Mouse (Mus musculus): ENCODE results near the gene Il18. TPM values are rescaled to one million over a fixed set of nuclear protein-coding genes. Genes with fewer than 3 reads are reported as not detected.

Il18 gene
- total and polyA plus RNA-seq, 3 experiments, result not detected

GRCm38 (mm10) chr9:50533328-50533727, 21.3 kb upstream of the Il18 start (continued):
- TF ChIP-seq MEF2A (IDR thresholded peaks at IDR 0.05; ENCODE audit: extremely low read depth, insufficient replicate concordance, low read depth, low read length, poor library complexity, severe bottlenecking), result no peak

- Histone ChIP-seq H3K36me3 (ENCODE audit: control insufficient read depth in 1 of 2, insufficient read depth in 2 of 2, low read length in 2 of 2) (peaks cover 0 to 10% of the 10 kb centered on the region in 2 experiments; a peak in 2 of 4 replicates), H3K9me3 (replicated peaks; ENCODE audit: insufficient read depth, low read length) (no peaks in the 10 kb centered on the region), H3K9ac (ENCODE audit: control insufficient read depth, low read depth, low read length, poor library complexity, severe bottlenecking) (peak overlapping the region; percentile 48), H3K27ac (ENCODE audit: control insufficient read depth, low read depth, low read length) (peak overlapping the region; percentile 86), H3K79me2 (ENCODE audit: control insufficient read depth, insufficient read depth, low read length, poor library complexity) (no peaks in the 10 kb centered on the region), H3K4me1 (ENCODE audit: control insufficient read depth in 1 of 2, insufficient read depth in 2 of 2, low read length in 2 of 2) (peaks cover 2 to 15% of the 10 kb centered on the region in 2 experiments; a peak in 3 of 4 replicates), H3K4me3 (ENCODE audit: control insufficient read depth in 1 of 2, insufficient read depth in 1 of 2, low read depth in 2 of 2, low read length in 2 of 2) (peak overlapping the region; percentile 49 to 52), H3K27me3 (ENCODE audit: control insufficient read depth in 1 of 2, insufficient read depth in 2 of 2, low read length in 2 of 2) (peaks cover 0 to 1% of the 10 kb centered on the region in 2 experiments; a peak in 1 of 4 replicates)
- DNase-seq (ENCODE audit: low read depth, low spot score), result no peak
- TF ChIP-seq GABPA (IDR thresholded peaks at IDR 0.05; ENCODE audit: low read depth, low read length), result no peak
- no peak for TF ChIP-seq UBTF (IDR thresholded peaks at IDR 0.05; ENCODE audit: borderline replicate concordance, insufficient read depth, low read depth, low read length)
- TF ChIP-seq KAT2A (conservative IDR thresholded peaks at IDR 0.05; ENCODE audit: low read depth, low read length), result no peak
- peak; percentile 79 for TF ChIP-seq HCFC1 (IDR thresholded peaks at IDR 0.05; ENCODE audit: low read depth, low read length)
- TF ChIP-seq SIN3A (IDR thresholded peaks at IDR 0.05; ENCODE audit: low read length), result peak; percentile 76; the same call in 1 of the 2 replicates
- TF ChIP-seq GATA1 (IDR thresholded peaks at IDR 0.05; ENCODE audit: low read depth, low read length), result no peak
- no peak for TF ChIP-seq CTCF (IDR thresholded peaks at IDR 0.05 in 2 of 3, conservative IDR thresholded peaks at IDR 0.05 in 1 of 3; ENCODE audit: control insufficient read depth in 1 of 3, insufficient read depth in 1 of 3, low read depth in 2 of 3, low read length in 3 of 3, poor library complexity in 1 of 3, severe bottlenecking in 1 of 3)
- peak; percentile 98 for TF ChIP-seq ZNF384 (IDR thresholded peaks at IDR 0.05; ENCODE audit: low read depth, low read length)
- no peak for TF ChIP-seq CHD1 (IDR thresholded peaks at IDR 0.05; ENCODE audit: low read depth, low read length)
- TF ChIP-seq CHD2 (IDR thresholded peaks at IDR 0.05; ENCODE audit: low read length), result no peak
- TF ChIP-seq MXI1 (IDR thresholded peaks at IDR 0.05; ENCODE audit: low read depth, low read length), result peak; percentile 52
These were observed 20.8 kb upstream of the Il18 start for GRCm38 (mm10) chr9:50533791-50534190.

- peaks cover 0 to 8% of the 10 kb centered on the region in 2 experiments; a peak in 2 of 4 replicates for H3K36me3 ChIP-seq (ENCODE audit: control insufficient read depth in 1 of 2, insufficient read depth in 2 of 2, low read length in 2 of 2)
- H3K27me3 ChIP-seq (ENCODE audit: control insufficient read depth in 1 of 2, insufficient read depth in 2 of 2, low read length in 2 of 2), result peaks cover 0 to 1% of the 10 kb centered on the region in 2 experiments; a peak in 1 of 4 replicates
- TF ChIP-seq ZNF384 (IDR thresholded peaks at IDR 0.05; ENCODE audit: low read depth, low read length) (no peak), KAT2A (conservative IDR thresholded peaks at IDR 0.05; ENCODE audit: low read depth, low read length) (no peak), CHD2 (IDR thresholded peaks at IDR 0.05; ENCODE audit: low read length) (no peak), TAL1 (IDR thresholded peaks at IDR 0.05; ENCODE audit: low read length) (no peak), ZC3H11A (IDR thresholded peaks at IDR 0.05; ENCODE audit: low read depth, low read length) (no peak), RCOR1 (IDR thresholded peaks at IDR 0.05; ENCODE audit: low read depth, low read length) (no peak), POLR2AphosphoS2 (IDR thresholded peaks at IDR 0.05; ENCODE audit: low read length) (no peak), MAZ (IDR thresholded peaks at IDR 0.05; ENCODE audit: low read depth, low read length) (no peak), CHD1 (IDR thresholded peaks at IDR 0.05; ENCODE audit: low read depth, low read length) (no peak), SMC3 (IDR thresholded peaks at IDR 0.05; ENCODE audit: low read depth, low read length) (no peak), BHLHE40 (IDR thresholded peaks at IDR 0.05; ENCODE audit: borderline replicate concordance, low read depth, low read length) (no peak), ZMIZ1 (IDR thresholded peaks at IDR 0.05; ENCODE audit: low read depth, low read length) (no peak), POLR2A (IDR thresholded peaks at IDR 0.05; ENCODE audit: control insufficient read depth in 1 of 2, insufficient read depth in 1 of 2, low read depth in 1 of 2, low read length in 2 of 2, poor library complexity in 1 of 2) (no peak), ETS1 (IDR thresholded peaks at IDR 0.05; ENCODE audit: low read depth, low read length) (no peak), POLR2AphosphoS5 (IDR thresholded peaks at IDR 0.05; ENCODE audit: borderline replicate concordance, low read depth, low read length) (no peak), GATA1 (IDR thresholded peaks at IDR 0.05; ENCODE audit: low read depth, low read length) (no peak), MEF2A (IDR thresholded peaks at IDR 0.05; ENCODE audit: extremely low read depth, insufficient replicate concordance, low read depth, low read length, poor library complexity, severe bottlenecking) (no peak), EP300 (IDR thresholded peaks at IDR 0.05; ENCODE audit: low read depth in 1 of 2, low read length in 2 of 2) (no peak), ELF1 (IDR thresholded peaks at IDR 0.05; ENCODE audit: low read depth, low read length) (no peak), HCFC1 (IDR thresholded peaks at IDR 0.05; ENCODE audit: low read depth, low read length) (no peak)
- no peak for DNase-seq (ENCODE audit: low read depth, low spot score)
- H3K27ac ChIP-seq (ENCODE audit: control insufficient read depth, low read depth, low read length), result no peak overlapping the region
- peaks cover 2 to 14% of the 10 kb centered on the region in 2 experiments; a peak in 3 of 4 replicates for H3K4me1 ChIP-seq (ENCODE audit: control insufficient read depth in 1 of 2, insufficient read depth in 2 of 2, low read length in 2 of 2)
- H3K9me3 ChIP-seq (replicated peaks; ENCODE audit: insufficient read depth, low read length), result no peaks in the 10 kb centered on the region
- H3K9ac ChIP-seq (ENCODE audit: control insufficient read depth, low read depth, low read length, poor library complexity, severe bottlenecking), result no peak overlapping the region
- no peak overlapping the region for H3K4me3 ChIP-seq (ENCODE audit: control insufficient read depth in 1 of 2, insufficient read depth in 1 of 2, low read depth in 2 of 2, low read length in 2 of 2)
- H3K79me2 ChIP-seq (ENCODE audit: control insufficient read depth, insufficient read depth, low read length, poor library complexity), result no peaks in the 10 kb centered on the region
These were observed 18.7 kb upstream of the Il18 start for GRCm38 (mm10) chr9:50535930-50536329.

Data from MEL (cell line).